Mouse (Mus musculus): ENCODE measurements around the gene Aff3.
A peak's percentile ranks its signal among the peaks of the same experiment; 100 is the strongest.

Gene Aff3

DNA sequence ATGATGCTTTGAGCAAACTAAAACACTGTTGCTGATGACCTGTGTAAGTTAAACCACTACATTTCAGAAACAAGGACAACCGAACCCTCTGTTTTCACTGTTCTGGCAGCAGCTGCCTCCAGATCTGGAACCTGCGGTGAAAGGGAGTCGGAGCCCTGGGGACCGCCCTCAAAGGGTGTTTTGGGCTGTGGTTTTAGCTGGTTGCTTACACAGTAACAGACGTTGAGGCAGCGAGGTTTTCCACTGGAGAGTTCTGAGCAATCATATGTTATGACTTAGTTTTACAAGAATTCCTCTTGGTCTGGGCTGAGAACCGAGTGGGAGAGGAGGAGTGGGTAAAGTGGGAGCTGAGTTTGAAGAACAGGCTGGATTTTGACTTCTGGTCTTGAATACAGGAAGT, 7.1 kb downstream of the Aff3 start:
- no peak for DNase-seq (ENCODE audit: low spot score in 2 of 2)

DNA sequence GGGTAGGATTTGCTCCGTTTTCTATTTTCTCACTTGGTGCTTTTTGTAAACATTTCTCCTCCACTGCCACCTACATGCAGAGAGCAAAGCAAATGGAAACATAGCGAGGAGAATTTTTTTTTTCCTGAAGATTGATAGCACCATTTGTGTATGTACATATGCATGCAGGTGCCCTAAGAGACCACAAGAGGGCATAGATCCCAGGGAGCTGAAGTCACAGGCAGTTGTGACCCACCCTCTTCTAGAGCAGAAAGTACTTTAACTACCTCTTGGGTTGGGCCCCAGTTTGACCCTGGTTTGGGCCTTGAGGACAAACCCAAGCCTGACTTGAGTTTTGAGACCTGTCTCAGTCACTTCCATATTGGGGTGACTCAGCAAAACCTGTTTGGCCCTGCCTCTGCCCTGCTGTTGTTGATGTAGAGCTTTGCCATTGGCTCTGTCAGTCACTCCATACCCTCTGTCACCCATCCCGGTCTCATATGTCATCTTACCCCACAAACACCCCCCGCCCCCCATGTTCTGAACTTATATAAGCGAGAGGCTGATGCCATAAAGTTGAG, 9.7 kb downstream of the Aff3 start:
- DNase-seq (ENCODE audit: low spot score in 2 of 2): no peak

DNA sequence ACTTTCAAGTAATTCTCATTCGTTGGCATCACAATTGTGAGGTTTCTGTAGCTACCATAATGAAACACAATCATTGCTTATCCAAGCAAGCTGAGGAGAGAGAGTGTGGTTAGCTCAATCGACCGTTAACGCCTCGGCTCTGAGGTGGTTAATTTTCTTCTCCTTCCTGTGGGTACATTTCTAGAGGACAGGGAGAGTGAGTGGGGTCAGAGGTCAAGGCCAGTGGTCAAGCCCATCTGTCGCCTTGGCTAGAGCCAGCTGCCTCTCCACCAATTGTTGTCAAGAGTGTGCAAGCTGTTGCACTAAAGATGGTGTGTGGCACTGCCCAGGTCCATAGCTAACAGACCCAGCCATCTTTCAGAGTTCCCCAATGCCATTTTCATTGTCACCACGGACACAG, 14.7 kb downstream of the Aff3 start:
- DNase-seq (ENCODE audit: low spot score in 2 of 2): no peak

DNA sequence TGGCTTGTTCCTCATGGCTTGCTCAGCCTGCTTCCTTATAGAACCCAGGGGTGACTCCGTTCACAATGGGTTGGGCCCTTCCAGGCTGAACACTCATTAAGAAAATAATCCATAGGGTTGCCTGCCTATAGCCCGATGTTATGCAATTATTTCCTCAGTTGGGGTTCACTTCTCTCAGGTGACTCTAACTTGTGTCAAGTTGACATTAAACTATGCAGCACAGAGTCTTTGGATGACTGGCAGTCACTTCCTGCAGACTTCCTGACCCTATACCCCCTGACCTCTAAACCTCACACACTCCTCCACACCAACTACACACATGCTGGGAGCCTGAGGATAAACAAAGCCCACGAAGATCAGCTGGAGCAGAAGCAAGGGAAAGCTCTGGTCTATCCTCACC, 15.6 kb downstream of the Aff3 start:
- DNase-seq (ENCODE audit: low spot score in 2 of 2): no peak

DNA sequence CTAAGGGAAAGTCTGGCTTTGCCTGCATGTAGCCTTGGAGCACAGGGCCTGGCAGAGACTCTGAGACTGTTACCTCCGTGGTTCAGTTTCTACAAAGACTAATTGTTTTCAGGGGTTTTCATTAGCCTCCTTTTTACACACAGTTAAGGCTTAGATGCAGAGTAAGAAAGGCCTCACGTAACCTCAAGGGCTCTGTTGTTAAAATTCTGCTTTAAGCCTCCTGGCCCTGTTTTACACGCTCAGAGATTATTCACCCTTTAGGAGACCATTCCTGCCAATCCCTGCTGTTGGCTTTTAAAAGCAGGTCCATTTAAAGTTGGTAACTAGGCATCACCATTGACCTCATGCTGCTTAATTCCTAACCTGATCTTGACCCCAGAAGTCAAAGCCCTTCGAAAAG, 22.5 kb downstream of the Aff3 start:
- no peak for DNase-seq (ENCODE audit: low spot score in 2 of 2)

DNA sequence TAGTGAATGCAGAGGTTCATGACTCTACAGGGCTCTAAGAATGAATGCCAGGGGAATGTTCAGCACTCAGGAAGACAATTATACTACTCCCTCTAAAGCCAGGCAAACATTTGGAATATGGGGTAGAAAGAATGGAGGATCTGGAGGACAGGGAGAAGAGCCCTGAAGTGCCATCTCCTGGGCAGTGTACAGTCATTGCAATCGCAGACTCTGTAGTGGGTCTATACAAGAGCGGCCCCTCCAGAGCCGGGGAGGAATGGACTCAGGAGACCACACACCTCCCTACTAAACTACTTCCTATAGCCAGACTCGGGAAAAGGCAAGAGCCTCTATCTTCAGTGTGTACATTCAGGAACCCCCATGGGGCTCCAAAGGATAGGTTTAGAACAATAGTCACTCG, 25.1 kb downstream of the Aff3 start:
- no peak for DNase-seq (ENCODE audit: low spot score in 2 of 2)

DNA sequence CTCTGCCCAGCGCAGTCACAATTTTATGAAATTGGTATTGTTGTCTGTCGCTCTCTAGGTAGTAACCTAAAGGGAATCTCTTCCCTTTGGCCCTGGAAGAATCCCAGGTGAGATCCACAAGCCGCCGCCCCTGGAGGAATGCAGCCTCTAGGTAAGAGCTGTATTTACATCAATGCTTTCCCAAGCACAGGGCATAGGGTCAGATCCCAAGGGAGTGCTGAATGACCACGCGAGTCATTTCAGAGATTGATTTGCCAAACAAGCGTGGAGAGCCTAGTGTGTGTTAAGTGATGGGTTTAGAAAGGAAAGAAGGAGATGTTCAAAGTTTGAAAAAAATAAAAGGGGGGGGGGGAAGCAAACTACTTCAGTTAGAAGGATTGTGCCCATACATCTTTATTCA, 29.2 kb downstream of the Aff3 start:
- DNase-seq (ENCODE audit: low spot score in 2 of 2): no peak

DNA sequence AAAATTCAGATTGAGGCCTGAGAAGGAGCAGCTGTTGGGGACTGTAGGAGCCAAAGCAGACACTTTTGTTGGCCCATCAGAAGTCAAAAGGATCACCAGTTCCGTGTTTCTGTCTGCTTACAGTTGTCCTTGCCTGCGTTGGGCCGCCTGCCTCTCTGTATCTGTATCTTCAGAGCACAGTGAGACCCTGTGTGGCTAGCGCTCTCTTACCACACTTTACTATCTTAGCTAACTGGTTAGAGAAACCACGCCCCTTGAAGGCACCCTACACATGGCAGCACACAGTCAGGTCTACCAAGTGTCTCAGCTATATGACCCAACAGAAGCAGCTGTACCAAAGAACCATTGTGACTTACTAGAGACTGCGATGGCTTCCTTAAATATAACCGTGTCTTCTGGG, 30.7 kb downstream of the Aff3 start:
- no peak for DNase-seq (ENCODE audit: low spot score in 2 of 2)

DNA sequence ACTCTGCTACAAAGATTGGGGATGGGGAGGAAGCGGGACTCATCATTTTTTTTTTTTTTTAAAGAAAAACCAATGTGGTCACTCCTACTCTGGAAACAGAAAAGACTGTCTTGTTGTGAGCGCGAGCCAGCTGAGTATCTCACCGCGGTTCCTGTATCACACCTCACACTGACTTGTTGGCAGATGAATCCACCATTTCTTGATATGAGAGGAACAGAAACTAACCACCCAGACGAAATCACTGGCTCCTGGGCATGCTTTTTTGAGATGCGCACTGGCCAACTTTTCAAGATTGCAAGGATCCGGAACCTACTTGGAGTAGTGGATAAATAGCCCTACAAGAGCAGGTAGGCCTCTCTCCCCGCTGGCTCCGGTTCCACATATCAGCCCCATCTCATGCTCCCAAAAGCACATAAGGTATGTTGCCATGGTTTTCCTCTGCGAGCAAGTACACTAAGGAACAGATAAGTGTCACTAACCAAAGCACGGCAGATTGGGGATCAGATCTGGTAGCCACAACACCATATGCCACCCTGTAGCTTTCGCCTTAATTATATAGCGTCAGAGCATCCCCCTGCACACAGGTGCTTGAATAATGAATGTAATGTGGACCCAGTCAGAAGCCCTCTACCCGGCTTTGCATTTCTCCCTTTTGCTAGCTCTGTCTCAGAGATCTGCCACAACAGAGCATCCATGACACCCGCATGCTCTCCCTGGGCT, 32.1 kb downstream of the Aff3 start:
- no peak for DNase-seq (ENCODE audit: low spot score in 2 of 2)

DNA sequence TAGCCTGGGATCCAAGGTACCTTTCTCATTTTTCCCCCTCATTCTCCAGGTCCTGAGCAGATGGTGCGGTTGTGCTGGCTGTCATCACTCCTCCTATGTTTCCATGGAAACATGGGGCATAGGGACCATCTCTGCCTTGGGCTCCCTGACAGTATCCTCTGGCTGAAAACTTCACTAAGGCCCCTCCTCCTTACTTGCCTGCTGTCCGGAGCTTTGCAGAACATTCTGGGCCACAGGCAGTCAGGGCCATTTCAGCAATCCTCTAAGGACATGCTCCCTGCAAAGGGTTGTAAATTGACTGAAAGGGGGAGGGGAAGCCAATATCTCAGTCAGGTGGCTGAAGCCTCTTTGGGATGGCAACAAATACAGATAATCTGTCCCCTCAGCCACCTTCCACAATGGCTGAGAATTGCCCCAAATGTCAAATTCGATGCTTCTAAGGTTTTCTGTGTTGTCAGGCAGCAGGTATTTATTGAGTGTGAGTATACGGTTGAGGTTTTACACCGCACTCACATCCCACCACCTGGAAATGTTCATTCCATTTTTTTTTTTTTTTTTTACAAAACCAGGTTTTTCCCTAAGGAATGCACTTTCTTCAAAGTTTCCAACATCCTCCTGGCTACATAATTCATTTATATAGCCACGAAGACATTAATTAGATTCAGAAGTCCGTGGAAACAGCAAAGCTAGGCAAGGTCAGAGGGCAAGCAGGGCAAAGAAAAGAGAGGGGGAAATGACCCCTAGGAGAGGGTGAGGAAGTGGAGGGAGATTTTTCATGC, 33.1 kb downstream of the Aff3 start:
- no peak for DNase-seq (ENCODE audit: low spot score in 2 of 2)

DNA sequence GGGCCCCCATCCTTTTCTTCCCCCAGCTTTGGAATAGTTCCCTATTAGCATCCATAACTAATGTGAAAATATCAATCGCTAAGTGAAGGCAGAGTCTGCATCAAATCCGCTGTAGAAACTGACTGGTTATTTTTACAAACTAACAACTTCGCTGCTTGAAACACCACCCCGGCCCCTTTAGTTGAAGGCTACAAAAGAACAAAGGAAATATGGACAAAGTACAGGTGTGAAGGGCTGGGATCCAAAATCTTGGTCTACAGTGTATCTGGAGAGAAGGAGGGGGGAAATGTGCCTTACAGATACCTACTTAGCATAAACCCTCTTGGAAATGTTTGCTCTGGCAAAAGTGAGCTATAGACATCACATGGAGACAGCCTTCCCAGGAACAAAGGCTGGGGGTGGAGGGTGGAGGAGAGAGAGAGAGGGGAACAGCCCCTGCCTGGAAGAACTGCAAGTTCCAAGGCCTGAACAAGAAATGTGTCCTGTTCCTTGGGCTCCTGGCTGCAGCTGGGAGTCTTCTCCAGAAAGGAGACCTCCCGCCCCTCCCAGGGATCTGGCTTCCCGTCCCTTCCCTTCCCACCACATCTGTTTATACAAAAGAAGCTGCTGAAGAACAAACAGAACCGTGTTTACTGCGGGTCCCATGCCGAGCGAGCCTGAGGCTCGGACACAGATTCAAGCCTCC, 35.7 kb downstream of the Aff3 start:
- peak in 1 of 2 experiments; percentile 15 for DNase-seq (ENCODE audit: low spot score in 2 of 2)

DNA sequence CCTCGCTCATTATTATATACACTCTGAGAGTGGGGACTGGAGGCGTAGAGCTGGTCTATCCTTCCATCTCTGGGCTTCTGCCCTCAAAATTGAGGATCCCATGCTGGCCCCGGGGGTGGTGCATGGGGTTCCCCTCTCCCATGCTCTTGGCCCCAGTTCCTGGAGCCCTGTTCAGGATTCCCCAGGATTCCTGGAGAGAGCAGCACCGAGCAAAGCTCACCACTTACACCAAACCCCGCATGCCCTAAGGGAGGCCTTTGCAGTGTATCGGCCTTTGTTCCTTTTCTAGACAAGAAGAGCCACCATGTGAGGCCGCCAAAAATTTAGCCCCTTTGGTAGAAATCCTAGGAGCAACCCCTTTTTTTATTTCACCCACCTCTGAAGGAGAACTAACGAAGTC, 36.3 kb downstream of the Aff3 start:
- DNase-seq (ENCODE audit: low spot score in 2 of 2): no peak

DNA sequence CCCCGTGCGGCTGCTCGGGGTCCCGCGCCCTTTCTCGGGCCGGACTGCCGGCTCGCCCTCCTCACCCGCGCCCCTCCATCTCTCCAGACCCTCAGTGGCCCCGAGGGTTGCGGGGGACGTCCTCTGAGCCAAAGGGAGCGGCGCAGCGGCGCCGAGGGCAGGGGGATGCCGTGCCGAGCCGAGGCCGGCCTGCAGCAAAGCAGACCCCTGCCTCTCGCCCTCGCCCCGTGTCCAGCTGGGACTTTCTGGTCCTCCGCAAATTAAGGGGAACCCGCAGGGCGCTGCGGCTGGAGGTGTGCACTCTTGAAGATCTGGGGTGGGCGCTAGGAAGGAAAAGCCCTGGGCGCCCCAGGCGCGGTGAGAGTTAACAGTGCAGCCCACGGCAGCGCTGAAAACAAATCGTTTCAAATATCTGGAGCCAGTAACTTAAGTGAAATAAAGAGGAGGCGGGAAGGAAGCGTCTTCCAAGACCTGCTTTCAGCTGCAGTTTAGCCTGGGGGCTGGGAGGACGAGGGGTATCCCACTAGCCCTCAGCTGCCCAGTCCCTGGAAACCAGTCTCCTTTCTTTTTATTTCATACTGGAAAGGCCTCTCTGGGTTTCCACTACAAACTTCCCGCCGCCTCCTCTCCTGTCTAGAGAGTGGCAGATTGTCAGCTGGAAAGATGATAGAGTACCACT, 36.9 kb downstream of the Aff3 start:
- peak in 1 of 2 experiments; percentile 3 for DNase-seq (ENCODE audit: low spot score in 2 of 2)

DNA sequence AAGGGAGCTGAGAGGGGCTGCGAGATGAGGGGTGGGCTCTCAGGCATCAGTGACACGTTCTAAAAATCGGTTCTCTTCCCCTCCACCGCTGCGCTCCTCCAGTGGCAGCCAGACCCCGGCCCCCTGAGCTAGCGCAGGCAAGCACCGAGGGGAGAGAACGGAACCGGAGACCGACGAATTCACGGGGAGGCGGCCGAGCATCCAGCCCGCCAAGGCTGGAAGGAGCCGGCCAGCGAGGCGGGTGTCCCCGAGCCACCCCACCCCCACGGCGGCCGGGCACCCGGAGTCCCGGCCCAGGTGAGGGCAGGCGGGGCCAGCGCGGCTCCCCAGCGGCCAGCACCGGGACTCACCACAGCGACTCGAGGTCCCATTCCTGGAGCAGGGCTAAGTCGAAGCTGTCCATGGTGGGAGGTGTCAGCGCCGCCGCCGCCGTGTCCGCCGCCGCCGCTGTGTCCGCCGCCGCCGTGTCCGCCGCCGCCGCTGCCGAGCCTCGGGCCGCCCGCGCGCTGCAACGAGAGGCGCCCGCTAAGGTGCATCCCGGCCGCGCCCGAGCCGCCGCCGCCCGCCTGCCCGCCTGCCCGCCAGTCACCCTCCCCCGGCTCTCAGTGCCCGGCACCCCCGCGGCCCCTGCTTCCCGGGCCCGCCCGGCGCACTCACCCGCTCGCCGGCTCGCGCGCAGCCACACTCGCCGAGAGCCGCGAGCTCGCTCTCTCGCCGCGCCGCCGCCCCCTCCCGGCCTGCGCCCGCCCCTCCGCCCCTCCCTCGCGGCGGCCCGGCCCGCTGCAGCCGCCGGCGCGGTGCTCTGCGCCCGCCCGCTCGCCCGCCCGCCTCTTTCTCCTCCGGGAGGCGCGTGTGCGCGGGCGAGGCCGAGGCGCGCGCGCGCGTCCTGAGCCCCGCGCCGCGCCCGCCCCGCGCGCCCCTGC, 37.8 kb downstream of the Aff3 start:
- peak; percentile 7 for DNase-seq (ENCODE audit: low spot score in 2 of 2)

DNA sequence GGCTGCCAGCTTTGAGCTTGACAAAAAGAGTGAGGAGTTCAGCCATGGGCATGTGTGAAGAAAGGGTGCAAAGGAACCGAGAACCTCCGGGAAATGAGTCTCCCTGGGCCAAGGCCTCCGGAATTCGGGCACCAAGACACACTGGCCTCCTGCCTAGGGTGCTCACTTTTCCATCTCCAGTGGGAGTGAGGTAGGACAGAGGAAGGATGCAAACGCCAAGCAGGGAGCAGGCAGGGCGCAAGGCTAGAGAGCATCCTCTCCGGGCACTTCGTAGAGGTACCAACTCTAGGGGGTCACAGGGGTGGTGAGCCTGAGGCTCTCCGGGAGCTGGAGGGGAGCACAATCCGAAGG, 38.4 kb downstream of the Aff3 start:
- DNase-seq (ENCODE audit: low spot score in 2 of 2): no peak

DNA sequence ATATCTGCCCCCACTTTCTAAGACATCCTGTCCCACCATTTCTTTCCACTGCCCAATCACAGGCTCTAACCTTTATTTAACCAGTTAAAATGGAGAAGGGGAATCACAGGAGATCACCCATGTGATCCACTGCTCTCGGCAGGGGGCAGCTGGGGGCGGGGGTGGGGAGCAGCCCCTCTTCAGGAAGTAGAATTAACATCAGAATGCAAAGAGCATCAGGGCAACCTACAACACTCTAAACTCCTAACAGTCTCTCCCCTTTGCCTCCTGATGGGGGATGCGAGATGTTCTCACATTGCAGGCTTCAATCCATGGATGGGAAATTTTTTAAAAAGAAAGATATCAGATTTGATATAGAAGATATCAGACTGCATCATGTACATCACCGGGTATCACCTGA, 42.9 kb downstream of the Aff3 start:
- no peak for DNase-seq (ENCODE audit: low spot score in 2 of 2)

DNA sequence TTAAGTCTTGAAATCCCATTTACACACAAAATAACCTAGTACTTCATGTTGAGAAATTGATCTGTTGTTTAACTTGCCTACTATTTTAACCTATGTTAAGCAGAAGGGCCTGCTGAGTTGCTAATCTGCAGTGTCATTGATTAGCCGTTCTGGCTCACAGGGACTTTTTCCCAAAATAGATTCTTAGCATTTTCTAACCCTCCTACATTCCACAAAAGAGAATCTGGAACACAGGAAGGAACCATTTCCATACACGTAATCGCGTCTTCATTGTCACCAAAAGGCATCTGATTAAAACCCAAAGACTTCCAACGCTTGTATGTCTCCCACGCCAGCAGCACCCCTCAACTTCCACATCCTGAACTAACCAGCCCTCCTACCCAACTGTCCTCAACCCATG, 44.4 kb downstream of the Aff3 start:
- no peak for DNase-seq (ENCODE audit: low spot score in 2 of 2)

DNA sequence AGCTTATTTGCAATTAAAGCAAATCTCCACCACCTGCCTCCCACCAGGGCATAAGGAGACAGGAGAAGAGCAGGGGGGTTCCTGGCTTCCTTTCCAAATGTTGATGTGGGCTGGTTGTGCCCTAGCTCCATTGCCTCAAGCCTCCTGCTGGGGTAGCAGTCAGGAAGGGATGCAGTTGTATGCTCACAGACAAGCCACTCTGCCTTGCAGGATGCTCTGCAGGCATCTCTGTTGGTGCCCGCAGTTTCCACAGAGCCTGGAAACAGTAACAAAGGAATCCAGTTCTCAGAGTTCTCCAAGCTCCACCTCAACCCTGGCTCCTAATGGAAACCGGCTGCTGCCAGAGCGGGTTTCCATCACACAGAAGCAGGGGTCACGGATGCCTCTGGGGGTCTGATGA, 58.0 kb downstream of the Aff3 start:
- no peak for DNase-seq (ENCODE audit: low spot score in 2 of 2)

DNA sequence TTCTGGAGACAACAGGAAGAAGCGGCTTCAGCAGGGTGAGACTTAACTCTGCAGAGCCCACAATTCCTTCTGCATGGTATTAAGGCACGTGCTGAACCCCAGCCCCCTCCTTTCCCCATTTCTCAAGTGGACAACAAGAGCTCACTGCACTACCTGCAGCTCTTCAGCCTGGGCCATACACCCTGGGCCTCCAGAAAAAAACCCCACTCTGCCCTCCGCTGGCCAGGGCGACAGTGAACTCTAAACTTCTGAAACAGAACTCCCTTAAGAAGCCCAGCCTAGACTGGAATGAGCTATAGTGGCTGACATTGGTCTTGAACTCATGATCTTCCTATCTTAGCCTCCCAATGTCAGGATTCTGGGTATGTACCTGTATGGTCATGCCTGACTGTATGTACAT, 59.3 kb downstream of the Aff3 start:
- no peak for DNase-seq (ENCODE audit: low spot score in 2 of 2)

DNA sequence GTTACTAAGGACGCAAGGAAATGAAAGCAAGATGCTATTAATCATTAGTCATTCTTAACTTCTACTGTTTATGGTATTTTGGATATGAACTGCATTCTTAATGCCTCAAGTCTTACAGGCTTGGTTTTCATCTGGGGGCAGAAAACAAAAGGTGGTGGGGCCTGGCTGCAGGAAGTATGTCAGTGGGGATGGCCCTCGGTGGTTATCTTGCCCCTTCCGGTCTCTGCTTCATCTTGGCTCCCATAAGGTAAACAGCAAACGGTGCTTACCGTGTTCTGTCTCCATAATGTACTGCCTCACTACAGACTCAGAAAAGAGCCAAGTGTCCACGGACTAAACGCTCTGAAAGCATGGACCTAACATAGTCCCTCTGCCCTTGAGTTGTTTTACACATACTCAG, 60.1 kb downstream of the Aff3 start:
- DNase-seq (ENCODE audit: low spot score in 2 of 2): no peak
